Mouse (Mus musculus): Measurements from ENCODE around the gene Nacc2. TPM values are rescaled to one million over a fixed set of nuclear protein-coding genes. Genes with fewer than 3 reads are reported as not detected.

Gene Nacc2
- polyA plus RNA-seq, 1 experiment: 10.7 TPM

DNA sequence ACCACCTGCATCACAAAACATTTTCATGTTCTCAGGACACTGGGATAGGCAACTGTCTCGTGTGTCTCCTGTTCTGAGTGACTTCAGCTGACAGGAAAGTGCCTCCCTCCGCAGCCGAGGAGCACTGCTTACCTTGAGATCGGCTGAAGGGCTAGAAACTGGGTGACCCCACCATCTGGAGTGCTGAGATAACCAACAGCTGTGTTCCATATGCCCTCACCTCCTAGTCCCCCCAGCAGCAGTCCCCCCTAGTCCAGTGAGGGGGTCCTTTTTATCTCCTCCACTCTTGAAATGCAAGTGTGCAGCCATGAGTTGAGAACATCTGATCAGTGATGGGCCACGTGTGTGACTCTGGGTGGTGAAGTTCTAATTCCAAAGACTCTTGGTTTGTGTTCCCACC, 74.2 kb downstream of the Nacc2 start:
- no peak for DNase-seq (ENCODE audit: low read depth in 1 of 2, low spot score in 2 of 2)
- Histone ChIP-seq H3K27me3 (ENCODE audit: control insufficient read depth, insufficient read depth, low read length) (no peaks in the 10 kb centered on the region), H3K27ac (ENCODE audit: insufficient read depth, low read length) (no peak overlapping the region), H3K4me1 (ENCODE audit: control insufficient read depth, insufficient read depth, insufficient read length) (no peaks in the 10 kb centered on the region), H3K36me3 (ENCODE audit: control insufficient read depth, insufficient read depth, low read length) (no peaks in the 10 kb centered on the region), H3K4me3 (ENCODE audit: extremely low read depth, insufficient read depth, insufficient read length) (no peak overlapping the region)
- TF ChIP-seq CTCF (IDR thresholded peaks at IDR 0.05; ENCODE audit: extremely low read depth, insufficient read depth, insufficient read length, insufficient replicate concordance) (no peak), POLR2A (IDR thresholded peaks at IDR 0.05; ENCODE audit: low read depth, low read length) (no peak)
- WGBS: 64% methylated on average over 5 of the region's 5 CpGs

DNA sequence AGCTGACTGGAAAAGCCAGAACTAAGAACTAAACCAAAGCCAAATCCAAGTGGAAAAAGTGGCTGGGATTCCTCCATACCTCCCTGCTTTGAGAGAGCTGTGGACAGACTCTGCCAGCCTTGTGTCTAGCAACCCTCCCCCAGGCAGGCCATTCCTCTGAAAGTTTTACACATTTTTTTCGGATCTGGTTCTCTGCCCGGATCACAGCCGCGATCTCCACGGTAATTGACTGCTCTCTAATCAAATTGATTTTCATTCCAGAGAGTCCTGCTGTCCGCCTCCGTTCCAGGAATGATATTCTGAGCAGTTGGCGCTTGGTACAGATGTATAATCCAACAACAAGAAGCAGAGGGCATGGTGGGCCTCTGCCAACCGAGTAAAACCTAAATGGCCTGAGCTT, 78.8 kb downstream of the Nacc2 start:
- Histone ChIP-seq H3K36me3 (ENCODE audit: control insufficient read depth, insufficient read depth, low read length) (no peaks in the 10 kb centered on the region), H3K4me3 (ENCODE audit: extremely low read depth, insufficient read depth, insufficient read length) (no peak overlapping the region), H3K27ac (ENCODE audit: insufficient read depth, low read length) (no peak overlapping the region), H3K4me1 (ENCODE audit: control insufficient read depth, insufficient read depth, insufficient read length) (no peaks in the 10 kb centered on the region), H3K27me3 (ENCODE audit: control insufficient read depth, insufficient read depth, low read length) (no peaks in the 10 kb centered on the region)
- TF ChIP-seq CTCF (IDR thresholded peaks at IDR 0.05; ENCODE audit: extremely low read depth, insufficient read depth, insufficient read length, insufficient replicate concordance) (no peak), POLR2A (IDR thresholded peaks at IDR 0.05; ENCODE audit: low read depth, low read length) (no peak)
- 89% methylated on average over 9 of the region's 9 CpGs for WGBS
- no peak for DNase-seq (ENCODE audit: low read depth in 1 of 2, low spot score in 2 of 2)

DNA sequence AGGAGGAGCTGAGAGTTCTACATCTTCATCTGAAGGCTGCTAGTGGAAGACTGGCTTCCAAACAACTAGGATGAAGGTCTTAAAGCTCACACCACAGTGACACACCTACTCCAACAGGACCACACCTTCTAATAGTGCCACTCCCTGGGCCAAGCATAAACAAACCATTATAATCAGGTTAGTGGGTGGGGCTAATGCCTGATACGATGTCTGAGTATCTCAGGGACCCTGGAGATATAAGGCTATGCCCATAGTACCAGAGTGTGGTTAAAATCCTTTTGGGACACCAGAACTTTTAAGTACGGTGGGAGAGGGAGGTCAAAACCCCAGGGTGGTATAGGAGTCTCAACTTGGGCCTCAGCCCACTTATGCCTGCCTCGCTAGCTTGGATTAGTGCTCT, 80.4 kb downstream of the Nacc2 start:
- Histone ChIP-seq H3K27ac (ENCODE audit: insufficient read depth, low read length) (no peak overlapping the region), H3K4me1 (ENCODE audit: control insufficient read depth, insufficient read depth, insufficient read length) (no peaks in the 10 kb centered on the region), H3K36me3 (ENCODE audit: control insufficient read depth, insufficient read depth, low read length) (no peaks in the 10 kb centered on the region), H3K27me3 (ENCODE audit: control insufficient read depth, insufficient read depth, low read length) (no peaks in the 10 kb centered on the region), H3K4me3 (ENCODE audit: extremely low read depth, insufficient read depth, insufficient read length) (no peak overlapping the region)
- TF ChIP-seq POLR2A (IDR thresholded peaks at IDR 0.05; ENCODE audit: low read depth, low read length) (no peak), CTCF (IDR thresholded peaks at IDR 0.05; ENCODE audit: extremely low read depth, insufficient read depth, insufficient read length, insufficient replicate concordance) (no peak)
- 83% methylated on average over 3 of the region's 3 CpGs for WGBS
- DNase-seq (ENCODE audit: low read depth in 1 of 2, low spot score in 2 of 2): no peak

DNA sequence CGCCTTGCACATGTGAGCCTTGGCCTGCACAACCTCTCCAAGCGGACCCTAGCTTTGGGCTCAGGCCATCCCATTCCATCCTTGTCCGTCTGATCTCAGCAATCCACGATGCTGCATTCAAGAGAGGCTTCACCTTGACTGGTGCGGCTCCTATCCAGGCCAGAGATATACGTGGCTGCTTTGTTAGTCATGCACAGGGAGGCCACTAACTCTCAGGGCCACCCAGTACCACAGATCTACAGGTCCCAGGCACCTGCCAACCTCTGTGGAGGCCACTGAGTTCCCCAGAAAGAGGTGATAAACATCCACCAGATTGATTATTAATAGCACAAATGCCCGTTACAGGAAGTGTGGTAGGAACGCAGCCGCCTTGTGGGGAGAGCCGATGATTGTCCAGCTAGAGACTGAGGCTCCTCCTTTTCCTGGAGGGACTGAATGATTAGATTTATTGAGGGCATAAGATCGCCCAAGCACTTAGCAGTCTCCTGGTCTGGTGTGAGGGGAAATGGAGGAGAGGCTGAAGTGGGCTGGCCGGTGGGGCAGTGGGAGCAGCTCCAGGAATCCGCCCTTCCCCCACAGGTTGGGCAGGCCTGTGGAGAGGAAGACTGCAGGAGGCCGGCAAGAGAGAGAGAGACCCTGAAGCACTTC, 81.7 kb downstream of the Nacc2 start:
- Histone ChIP-seq H3K4me3 (ENCODE audit: extremely low read depth, insufficient read depth, insufficient read length) (no peak overlapping the region), H3K4me1 (ENCODE audit: control insufficient read depth, insufficient read depth, insufficient read length) (no peaks in the 10 kb centered on the region), H3K36me3 (ENCODE audit: control insufficient read depth, insufficient read depth, low read length) (no peaks in the 10 kb centered on the region), H3K27me3 (ENCODE audit: control insufficient read depth, insufficient read depth, low read length) (no peaks in the 10 kb centered on the region), H3K27ac (ENCODE audit: insufficient read depth, low read length) (no peak overlapping the region)
- no peak for DNase-seq (ENCODE audit: low read depth in 1 of 2, low spot score in 2 of 2)
- TF ChIP-seq CTCF (IDR thresholded peaks at IDR 0.05; ENCODE audit: extremely low read depth, insufficient read depth, insufficient read length, insufficient replicate concordance) (no peak), POLR2A (IDR thresholded peaks at IDR 0.05; ENCODE audit: low read depth, low read length) (no peak)
- 35% methylated on average over 14 of the region's 14 CpGs for WGBS

- 35% methylated on average over 14 of the region's 14 CpGs for WGBS
- no peak overlapping the region for H3K4me3 ChIP-seq (ENCODE audit: extremely low read depth, insufficient read depth, insufficient read length)
- no peaks in the 10 kb centered on the region for H3K36me3 ChIP-seq (ENCODE audit: control insufficient read depth, insufficient read depth, low read length)
- H3K27me3 ChIP-seq (ENCODE audit: control insufficient read depth, insufficient read depth, low read length): no peaks in the 10 kb centered on the region
- no peak for DNase-seq (ENCODE audit: low read depth in 1 of 2, low spot score in 2 of 2)
- TF ChIP-seq CTCF (IDR thresholded peaks at IDR 0.05; ENCODE audit: extremely low read depth, insufficient read depth, insufficient read length, insufficient replicate concordance): no peak
- TF ChIP-seq POLR2A (IDR thresholded peaks at IDR 0.05; ENCODE audit: low read depth, low read length): no peak
- H3K4me1 ChIP-seq (ENCODE audit: control insufficient read depth, insufficient read depth, insufficient read length): no peaks in the 10 kb centered on the region
- H3K27ac ChIP-seq (ENCODE audit: insufficient read depth, low read length): no peak overlapping the region
Measured at GRCm38 (mm10) chr2:26039951-26040350, 83.1 kb downstream of the Nacc2 start.

DNA sequence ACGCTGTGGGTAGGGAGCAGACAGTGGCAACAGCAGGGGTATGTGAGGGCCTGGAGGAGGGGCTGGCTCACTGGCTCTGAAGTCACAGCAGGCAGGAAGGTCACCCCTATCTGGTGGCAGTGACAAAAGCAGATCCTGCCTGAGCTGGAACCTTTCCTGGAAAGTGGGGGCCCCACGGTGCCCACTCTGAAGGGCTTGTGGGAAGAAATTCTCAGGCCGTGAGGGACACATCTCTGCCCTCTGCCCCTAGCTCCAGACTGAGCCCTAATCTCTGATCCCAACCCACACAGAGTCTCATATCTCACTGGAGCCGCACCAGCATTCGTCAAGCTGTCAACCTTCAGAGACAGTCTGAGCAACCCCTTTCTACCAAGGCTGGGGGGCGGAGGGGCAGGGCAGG, 85.6 kb downstream of the Nacc2 start:
- no peaks in the 10 kb centered on the region for H3K27me3 ChIP-seq (ENCODE audit: control insufficient read depth, insufficient read depth, low read length)
- H3K36me3 ChIP-seq (ENCODE audit: control insufficient read depth, insufficient read depth, low read length): no peaks in the 10 kb centered on the region
- H3K27ac ChIP-seq (ENCODE audit: insufficient read depth, low read length): no peak overlapping the region
- no peak overlapping the region for H3K4me3 ChIP-seq (ENCODE audit: extremely low read depth, insufficient read depth, insufficient read length)
- no peak for TF ChIP-seq POLR2A (IDR thresholded peaks at IDR 0.05; ENCODE audit: low read depth, low read length)
- no peak for TF ChIP-seq CTCF (IDR thresholded peaks at IDR 0.05; ENCODE audit: extremely low read depth, insufficient read depth, insufficient read length, insufficient replicate concordance)
- H3K4me1 ChIP-seq (ENCODE audit: control insufficient read depth, insufficient read depth, insufficient read length): no peaks in the 10 kb centered on the region
- no peak for DNase-seq (ENCODE audit: low read depth in 1 of 2, low spot score in 2 of 2)
- WGBS: 60% methylated on average over 6 of the region's 6 CpGs

DNA sequence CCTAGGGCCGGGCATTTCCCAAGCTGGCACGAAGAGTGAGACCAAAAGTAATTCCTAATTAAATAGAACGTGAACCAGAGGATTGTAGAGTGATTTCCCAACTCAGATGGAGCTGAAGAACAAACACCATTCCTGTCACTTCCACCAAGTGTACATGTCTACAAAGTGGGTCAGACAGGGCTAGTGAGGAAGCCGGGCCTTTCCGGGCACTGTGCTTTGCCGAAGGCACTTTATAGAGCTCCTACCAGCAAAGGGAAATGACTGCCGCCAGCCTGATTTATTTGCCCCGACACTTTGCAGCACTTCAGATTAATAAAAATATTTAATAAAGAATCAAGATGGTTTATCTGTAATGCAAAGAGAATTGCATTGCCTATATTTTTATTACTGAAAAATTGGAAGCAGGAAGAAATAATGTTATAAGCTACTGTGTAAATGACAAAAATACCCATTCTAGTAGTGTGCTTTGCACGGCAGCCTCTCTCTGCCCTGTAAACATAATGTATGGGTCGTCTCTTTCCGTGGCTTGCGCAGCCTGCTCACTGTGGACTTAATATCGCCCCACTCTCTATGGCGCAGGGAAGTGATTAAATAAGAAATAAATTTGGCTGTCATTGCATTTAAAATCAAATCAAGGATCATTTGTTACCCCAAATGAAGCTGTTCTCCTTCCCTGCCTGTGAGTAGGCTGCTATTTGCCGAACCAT, 88.5 kb downstream of the Nacc2 start:
- H3K36me3 ChIP-seq (ENCODE audit: control insufficient read depth, insufficient read depth, low read length): no peaks in the 10 kb centered on the region
- H3K4me3 ChIP-seq (ENCODE audit: extremely low read depth, insufficient read depth, insufficient read length): no peak overlapping the region
- H3K27ac ChIP-seq (ENCODE audit: insufficient read depth, low read length): no peak overlapping the region
- H3K27me3 ChIP-seq (ENCODE audit: control insufficient read depth, insufficient read depth, low read length): no peaks in the 10 kb centered on the region
- no peak for DNase-seq (ENCODE audit: low read depth in 1 of 2, low spot score in 2 of 2)
- no peak for TF ChIP-seq POLR2A (IDR thresholded peaks at IDR 0.05; ENCODE audit: low read depth, low read length)
- no peak for TF ChIP-seq CTCF (IDR thresholded peaks at IDR 0.05; ENCODE audit: extremely low read depth, insufficient read depth, insufficient read length, insufficient replicate concordance)
- H3K4me1 ChIP-seq (ENCODE audit: control insufficient read depth, insufficient read depth, insufficient read length): no peaks in the 10 kb centered on the region
- WGBS: 66% methylated on average over 15 of the region's 15 CpGs

Data from spleen, adult 2 months (tissue).